Mouse (Mus musculus): ENCODE measurements around the gene Plcl2. TPM values are rescaled to one million over a fixed set of nuclear protein-coding genes. Genes with fewer than 3 reads are reported as not detected.
A peak's percentile ranks its signal among the peaks of the same experiment; 100 is the strongest.
"Not testable (repeated sequence)": the region's sequence is repeated elsewhere in the genome, so short reads cannot be mapped to it uniquely, and the experiment has no call there.

Gene Plcl2
- total RNA-seq, 2 experiments from 2014 or later: 28.1 to 29.6 TPM

GRCm38 (mm10) chr17:50530089-50530488 lies 20.9 kb downstream of the Plcl2 start:
- ATAC-seq (replicated peaks; ENCODE audit: poor library complexity): peak; percentile 37; the same call in 1 of the 2 replicates

GRCm38 (mm10) chr17:50534889-50535288 lies 25.7 kb downstream of the Plcl2 start:
- not testable (repeated sequence) for ATAC-seq (replicated peaks; ENCODE audit: poor library complexity)

- ATAC-seq (replicated peaks; ENCODE audit: poor library complexity): no peak
These were observed 27.4 kb downstream of the Plcl2 start for GRCm38 (mm10) chr17:50536409-50537194.

- ATAC-seq (replicated peaks; ENCODE audit: poor library complexity): no peak
These were observed 28.6 kb downstream of the Plcl2 start for GRCm38 (mm10) chr17:50537786-50538185.

DNA sequence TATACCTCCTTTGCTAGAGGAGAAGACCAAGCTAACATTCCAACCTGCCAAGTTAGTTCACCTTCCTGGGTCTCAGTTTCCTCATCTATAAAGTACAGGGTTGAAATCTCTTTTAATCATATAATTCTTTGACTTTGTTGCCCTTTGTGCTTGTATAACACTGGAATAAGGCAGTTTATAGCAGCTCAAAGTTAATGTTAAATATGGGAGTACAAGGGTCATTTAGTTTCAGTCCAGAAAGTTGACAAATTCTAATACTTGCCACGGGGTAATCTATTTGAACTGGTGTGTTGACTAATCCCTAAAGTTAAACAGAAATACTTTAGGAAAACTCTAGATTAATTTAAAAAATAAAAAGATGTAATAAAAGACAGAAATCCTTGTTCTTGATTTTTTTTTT lies 35.7 kb downstream of the Plcl2 start:
- no peak for ATAC-seq (replicated peaks; ENCODE audit: poor library complexity)

DNA sequence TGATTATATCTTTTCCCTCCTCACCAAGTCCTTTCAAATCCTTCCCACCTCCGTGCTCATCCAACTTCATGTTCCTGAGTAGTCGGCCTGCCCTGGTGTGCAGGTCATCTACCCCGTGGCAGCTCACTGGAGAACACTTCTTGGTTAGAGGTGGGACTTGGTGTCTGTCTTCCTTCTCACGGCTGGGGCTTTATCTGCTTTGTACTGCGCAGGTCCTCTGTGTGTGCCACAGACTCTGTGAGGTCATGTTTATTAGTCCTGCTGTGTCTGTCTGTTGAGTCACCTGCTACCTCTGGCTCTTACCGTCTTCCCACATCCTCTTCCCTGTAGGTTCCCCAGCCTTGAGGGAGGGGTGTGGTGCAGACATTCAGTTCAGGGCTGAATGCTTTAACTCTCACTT lies 36.1 kb downstream of the Plcl2 start:
- peak; percentile 81 for ATAC-seq (replicated peaks; ENCODE audit: poor library complexity)

DNA sequence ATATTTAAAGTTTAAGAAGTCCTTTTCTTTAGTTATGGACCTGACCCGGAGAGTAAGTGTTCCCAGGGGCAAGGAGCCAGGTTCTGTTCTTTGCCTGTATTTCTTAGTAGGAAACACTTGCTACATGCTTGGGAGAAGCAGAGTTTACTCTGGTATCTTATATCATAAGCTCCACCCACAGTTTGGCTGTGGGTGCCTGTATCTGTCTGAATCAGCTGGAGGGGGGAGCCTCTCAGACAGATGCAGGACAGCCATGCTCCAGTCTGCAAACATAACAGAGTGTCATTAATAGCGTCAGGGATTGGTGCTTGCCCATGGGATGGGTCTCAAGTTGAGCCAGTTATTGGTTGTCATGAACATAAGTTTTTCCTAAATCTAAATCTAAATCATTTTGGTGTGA lies 42.9 kb downstream of the Plcl2 start:
- peak; percentile 89 for ATAC-seq (replicated peaks; ENCODE audit: poor library complexity)

DNA sequence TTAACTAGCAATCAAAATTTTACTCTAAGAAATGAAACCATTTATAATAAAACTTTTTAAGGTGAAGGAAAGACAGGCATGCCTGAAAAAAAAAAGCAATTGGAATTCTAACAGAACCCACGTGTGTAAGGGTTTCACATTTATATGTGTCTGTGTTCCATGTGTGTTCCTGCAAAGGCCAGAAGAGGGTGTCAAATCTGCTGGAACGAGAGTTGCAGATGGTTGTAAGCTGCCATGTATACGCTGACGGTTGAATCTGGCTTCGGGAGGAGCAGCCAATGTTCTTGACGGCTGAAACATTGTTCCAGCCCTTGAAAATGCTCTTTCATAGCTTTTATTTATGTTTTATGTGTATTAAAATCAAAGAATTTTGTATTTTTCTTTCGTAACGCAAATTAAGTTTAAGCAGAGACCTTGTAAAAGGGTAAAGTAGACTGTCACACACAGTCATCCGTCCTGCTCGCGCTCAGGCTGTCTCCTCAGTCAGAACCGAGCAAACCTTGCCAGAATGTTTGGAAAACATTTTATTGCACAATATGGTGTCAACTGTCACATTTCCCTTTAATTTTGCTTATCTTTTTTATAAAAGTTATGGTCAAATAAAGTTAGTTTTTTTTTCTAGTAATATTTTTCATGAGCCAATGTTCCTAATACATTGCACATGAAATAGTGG lies 48.5 kb downstream of the Plcl2 start:
- ATAC-seq (replicated peaks; ENCODE audit: poor library complexity): no peak

GRCm38 (mm10) chr17:50558239-50558625 lies 49.0 kb downstream of the Plcl2 start:
- ATAC-seq (replicated peaks; ENCODE audit: poor library complexity): no peak

GRCm38 (mm10) chr17:50565376-50566123 lies 56.3 kb downstream of the Plcl2 start:
- ATAC-seq (replicated peaks; ENCODE audit: poor library complexity): peak; percentile 59

- ATAC-seq (replicated peaks; ENCODE audit: poor library complexity): peak; percentile 77
These were observed 59.6 kb downstream of the Plcl2 start for GRCm38 (mm10) chr17:50568846-50569245.

DNA sequence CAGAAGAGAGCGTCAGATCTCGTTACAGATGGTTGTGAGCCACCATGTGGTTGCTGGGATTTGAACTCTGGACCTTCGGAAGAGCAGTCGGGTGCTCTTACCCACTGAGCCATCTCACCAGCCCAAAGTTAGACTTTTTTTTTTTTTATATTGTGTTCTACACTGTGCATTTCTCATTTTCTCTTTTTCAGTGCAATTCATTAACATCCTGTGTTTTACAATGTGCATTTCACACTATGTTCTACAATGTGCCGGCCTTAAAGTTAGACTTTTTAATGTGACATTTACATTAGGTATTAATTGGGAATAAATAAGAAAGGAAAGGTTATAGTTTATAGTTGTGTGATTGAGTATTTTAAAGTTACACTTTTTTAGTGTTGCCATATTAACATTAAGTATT lies 61.0 kb downstream of the Plcl2 start:
- ATAC-seq (replicated peaks; ENCODE audit: poor library complexity): not testable (repeated sequence)

DNA sequence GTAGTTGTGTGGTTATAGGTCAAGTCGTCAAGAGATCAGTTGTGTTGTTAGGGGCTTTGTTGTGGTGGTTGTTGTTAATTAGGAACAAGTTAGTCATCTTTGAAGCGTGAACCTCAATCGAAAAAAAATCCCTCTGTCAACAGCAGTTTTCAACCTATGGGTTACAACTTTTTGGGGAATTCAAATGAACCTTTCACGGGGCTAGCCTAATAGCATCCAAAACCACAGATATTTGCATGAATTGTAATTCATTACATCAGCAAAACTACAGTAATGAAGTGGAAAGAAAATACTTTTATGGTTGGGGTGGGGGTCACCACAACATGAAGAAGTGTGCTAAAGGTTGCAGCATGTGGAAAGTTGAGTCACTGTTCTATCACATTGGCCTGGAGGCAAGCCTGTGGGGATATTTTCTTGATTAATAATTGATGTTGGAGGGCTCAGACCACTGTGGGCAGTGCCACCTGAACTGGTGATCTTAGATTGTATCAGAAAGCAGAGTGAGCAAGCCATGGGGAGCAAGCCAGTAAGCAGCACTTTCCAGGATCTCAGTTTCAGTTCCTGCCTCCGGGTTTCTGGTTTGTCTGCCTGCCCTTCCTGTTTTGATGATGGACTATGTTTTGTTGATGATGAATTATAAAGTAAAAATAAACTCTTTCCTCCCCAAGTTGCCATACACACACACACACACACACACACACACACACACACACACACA lies 61.6 kb downstream of the Plcl2 start:
- peak; percentile 33; the same call in 1 of the 2 replicates for ATAC-seq (replicated peaks; ENCODE audit: poor library complexity)

DNA sequence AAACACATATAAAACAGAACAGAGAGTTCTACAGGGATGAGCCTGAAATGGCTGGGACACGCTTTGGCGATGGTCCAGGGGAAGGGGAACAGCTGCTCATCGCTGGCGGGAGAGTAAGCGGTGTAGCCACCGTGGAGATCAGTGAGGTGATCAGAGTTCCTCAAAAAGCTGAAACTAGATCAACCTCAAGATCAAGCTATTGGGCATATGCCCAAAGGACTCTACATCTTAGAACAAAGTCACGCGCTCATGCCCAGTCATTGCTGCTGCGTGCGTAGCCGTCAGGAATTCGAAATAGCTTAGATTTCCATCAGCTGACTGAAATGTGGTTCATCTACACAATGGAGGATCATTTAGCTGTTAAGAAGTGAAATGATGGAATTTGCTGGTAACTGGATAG lies 65.0 kb downstream of the Plcl2 start:
- ATAC-seq (replicated peaks; ENCODE audit: poor library complexity): peak; percentile 53

DNA sequence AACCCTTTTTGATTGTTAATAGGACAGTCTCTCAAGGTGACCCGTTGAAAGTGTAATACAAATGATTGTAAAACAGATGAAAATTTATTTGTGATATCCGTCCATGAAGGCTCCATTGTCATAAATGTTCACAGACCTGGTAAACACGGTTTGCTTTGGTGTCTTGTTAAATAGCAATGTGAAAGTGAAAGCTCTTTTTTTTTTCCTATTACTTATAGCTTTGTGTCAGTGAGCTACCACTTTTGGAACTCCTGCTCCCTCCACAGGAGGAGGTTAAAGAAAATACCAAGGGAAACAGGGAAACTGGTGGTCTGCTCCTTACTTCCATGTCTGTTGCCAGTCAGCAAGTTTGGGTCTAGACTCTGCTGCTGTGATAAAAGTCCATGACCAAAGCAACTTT lies 71.2 kb downstream of the Plcl2 start:
- peak; percentile 28; the same call in 1 of the 2 replicates for ATAC-seq (replicated peaks; ENCODE audit: poor library complexity)

GRCm38 (mm10) chr17:50586834-50587233 lies 77.6 kb downstream of the Plcl2 start:
- ATAC-seq (replicated peaks; ENCODE audit: poor library complexity): no peak

DNA sequence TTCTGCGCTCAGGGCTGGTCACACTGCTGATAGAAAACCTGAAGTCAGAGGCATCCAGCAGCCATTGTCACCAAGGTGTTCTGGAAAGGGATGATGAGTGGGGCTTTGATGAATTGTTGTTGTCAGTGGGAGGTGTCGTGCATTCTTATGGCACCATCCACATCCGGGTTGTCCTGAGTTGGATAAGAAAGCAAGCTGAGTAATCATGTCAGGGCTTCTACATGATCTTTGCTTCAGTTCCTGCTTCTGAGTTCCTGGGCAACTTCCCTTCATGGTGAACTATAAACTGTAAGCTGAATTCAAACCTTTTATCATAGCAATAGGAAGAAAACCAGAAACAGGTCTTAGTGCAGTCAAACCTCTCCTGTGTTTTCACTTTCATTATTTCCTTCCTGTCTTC lies 78.7 kb downstream of the Plcl2 start:
- 0 out of 2 replicates have a peak, but pooled peaks have one; percentile 37 for ATAC-seq (replicated peaks; ENCODE audit: poor library complexity)

- ATAC-seq (replicated peaks; ENCODE audit: poor library complexity): 0 out of 2 replicates have a peak, but pooled peaks have one; percentile 17
These were observed 91.0 kb downstream of the Plcl2 start for GRCm38 (mm10) chr17:50600178-50600577.

GRCm38 (mm10) chr17:50600696-50601095 lies 91.5 kb downstream of the Plcl2 start:
- ATAC-seq (replicated peaks; ENCODE audit: poor library complexity): 0 out of 2 replicates have a peak, but pooled peaks have one; percentile 6

- ATAC-seq (replicated peaks; ENCODE audit: poor library complexity): no peak
These were observed 97.7 kb downstream of the Plcl2 start for GRCm38 (mm10) chr17:50606890-50607289.

DNA sequence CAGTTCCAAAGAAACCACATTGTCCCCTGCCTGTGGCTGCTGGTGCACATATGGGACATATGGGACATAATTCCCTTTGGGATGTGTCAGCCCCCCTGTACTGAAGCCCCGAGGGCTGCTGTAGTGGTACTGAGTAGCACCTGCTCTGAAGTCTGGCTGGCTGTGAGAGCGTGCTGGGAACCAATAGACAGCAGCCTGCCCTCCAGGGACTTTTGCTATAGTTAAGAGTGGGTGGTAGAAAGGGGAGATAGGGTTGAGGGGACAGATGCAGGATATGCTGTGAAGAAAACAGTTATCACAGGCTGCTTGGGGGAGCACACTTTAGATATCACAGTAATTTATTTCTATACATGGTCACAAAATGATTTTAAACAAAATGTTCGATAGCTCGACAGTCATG lies 100.7 kb downstream of the Plcl2 start:
- no peak for ATAC-seq (replicated peaks; ENCODE audit: poor library complexity)
